Mouse (Mus musculus): Measurements from ENCODE around the gene Mark2.
"Not testable (repeated sequence)": the region's sequence is repeated elsewhere in the genome, so short reads cannot be mapped to it uniquely, and the experiment has no call there.

Mark2 gene

DNA sequence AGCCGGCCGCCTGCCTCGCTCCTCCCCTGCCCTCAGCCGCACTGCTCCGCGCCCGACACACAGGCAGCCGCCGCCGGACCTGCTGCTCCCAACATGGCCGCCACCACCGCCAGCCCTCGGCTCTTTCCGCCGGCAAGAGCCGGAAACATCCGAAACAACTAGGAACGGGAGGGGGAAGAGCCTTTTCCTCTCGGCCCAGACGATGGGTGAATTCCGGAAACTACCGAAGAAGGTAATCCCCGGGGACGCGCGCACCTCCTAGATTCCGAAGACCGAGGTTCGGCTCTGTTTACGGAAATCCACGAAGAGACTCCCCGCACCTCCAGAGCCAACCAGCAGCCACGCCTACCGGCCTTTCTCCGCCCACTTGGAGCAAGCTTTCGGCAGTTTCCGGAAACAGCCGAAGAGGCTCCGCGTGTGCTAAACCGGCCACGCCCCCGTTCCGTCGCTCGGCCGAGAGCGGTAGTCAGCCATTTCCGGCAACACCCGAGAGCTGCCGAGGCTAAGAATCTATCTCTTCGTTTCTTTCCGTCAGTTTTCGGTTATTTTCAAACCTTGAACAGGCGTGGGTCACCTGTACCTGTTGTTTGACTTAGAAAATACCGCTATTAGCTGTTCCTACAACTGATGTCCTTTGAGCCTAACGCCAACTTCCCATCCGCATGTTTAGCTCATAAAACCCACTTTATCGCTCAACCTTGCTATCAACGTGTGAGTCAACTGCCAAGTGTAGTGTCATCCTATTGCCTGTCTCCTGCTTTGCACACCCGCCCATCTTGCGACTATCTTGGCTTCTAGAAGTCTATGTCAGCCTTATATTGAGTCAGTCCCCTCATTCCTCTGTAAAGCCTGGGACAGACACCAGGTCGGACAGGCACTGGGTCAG lies at the start of gene Mark2:
Gene Mark2 (minus strand): TSS at position 349 of the 886 bp plus-strand sequence.
- in situ Hi-C loops (cut with MboI; ENCODE audit: low sequenced_read_pairs) = no loop called here

DNA sequence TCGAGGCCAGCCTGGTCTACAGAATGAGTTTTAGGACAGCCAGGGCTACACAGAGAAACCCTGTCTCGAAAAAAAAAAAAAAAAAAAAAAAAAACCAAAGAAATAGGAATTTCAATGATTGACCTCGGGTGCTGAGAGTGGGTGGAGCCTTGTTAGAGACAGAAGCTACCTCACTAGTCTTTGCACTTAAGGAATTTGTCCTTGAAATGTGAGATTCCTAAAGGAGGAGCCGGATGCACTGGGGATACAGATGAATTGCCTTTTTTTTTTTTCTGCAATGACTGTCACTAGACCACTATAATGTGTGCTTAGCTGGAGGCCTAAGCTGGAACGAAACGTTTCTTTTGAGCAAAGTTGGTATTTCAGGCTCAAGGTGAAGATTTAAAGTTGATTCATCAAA lies 46.8 kb upstream of the Mark2 start:
- in situ Hi-C loops (cut with MboI; ENCODE audit: low sequenced_read_pairs) = no loop called here

DNA sequence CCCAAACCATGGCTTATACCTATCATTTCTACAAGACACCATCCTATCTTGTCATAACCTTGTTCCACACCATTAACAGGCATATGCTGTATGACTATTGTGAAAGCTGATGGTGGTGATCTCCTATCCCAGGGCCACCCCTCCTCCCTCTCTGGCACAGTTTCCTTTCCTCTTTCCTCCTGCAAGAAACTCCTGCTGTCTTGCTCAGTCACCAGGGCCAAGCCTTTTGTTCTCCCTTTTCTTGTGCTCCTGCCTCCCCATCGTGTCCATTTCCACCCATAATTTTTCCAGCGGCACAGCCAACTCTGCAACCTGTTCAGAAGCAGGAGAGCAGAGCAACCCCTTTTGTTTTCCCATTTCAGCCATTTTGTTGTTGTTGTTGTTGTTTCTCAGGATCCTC lies 44.4 kb upstream of the Mark2 start:
- in situ Hi-C loops (cut with MboI; ENCODE audit: low sequenced_read_pairs) = no loop called here

DNA sequence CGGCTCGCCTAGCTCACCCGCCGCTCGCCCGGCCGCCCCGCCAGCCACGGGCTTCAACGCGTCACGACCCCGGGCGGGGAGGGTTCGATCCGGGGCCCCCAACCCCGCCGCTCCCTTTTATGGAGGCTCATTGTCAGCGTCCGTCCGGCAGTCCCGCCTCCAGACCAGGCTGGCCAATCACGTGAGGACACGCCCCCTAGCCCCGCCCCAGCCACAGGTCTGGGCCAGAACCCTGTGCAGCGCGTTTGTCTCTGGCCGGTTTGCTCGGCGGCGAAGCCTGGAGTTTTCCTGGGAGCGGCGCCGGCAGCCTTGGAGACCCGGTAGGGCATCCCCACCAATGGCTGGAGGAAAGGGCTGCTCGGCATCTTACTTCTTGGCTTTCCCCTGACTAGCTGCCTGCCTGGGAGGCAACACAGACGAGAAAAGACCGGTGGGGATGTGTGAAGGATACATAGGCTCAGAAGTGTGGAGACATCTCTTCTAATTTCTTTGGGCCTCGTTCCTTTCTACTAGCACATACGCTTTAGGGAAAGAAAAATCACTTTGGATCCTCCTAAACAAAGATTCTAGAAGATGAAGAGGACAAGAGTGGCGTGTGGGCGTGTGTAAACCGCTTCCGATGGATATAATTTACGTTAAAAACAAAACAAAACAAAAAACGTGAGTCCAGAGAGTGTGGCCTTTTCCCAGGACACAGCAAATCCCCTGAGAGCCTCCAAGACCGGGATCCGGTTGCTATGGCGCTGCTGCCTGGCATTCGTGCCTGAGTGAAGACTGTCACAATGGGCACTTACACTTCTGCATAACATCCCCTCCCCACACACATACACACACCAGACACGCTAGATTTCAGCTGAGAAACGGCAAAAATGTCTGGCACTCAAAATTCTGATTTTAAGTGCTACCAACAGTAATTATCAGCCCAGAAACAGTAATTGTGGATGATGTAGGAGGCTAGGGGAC lies 41.5 kb upstream of the Mark2 start, which contains the start of gene Spindoc:
Gene Spindoc (minus strand): TSS at position 92 of the 963 bp plus-strand sequence.
- in situ Hi-C loops (cut with MboI; ENCODE audit: low sequenced_read_pairs) = no loop called here

DNA sequence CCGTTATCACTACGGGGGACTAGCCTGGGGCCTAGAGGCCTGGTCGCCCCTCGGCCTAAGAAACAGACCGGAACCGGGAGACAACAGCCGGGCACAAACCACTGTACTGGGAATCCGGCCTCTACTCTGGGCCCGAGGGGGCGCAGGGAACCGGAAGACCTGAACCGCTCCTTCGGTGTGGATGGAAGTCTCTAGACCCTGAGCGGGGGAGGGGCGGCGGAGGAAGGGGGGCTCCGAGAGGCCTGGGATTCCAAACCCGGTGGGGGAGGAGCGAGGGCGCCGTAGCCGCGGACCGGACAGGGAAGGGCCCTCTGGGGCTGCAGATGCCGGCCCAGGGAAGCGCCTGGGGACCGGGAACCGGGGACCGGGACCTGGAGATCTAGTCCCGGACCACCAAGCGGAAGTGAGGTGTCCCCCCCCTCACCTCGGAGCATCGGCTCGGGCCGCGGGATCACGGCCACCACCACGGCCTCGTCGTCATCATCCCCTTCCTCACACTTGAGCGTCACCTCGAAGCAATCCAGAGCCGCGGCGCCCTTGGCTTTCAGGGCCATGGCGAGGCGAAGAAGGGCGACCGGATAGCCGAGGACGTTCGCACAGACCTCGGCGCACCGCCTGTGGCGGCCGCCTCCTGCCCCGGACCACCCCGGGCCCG lies 40.7 kb upstream of the Mark2 start:
- in situ Hi-C loops (cut with MboI; ENCODE audit: low sequenced_read_pairs) = no loop called here

DNA sequence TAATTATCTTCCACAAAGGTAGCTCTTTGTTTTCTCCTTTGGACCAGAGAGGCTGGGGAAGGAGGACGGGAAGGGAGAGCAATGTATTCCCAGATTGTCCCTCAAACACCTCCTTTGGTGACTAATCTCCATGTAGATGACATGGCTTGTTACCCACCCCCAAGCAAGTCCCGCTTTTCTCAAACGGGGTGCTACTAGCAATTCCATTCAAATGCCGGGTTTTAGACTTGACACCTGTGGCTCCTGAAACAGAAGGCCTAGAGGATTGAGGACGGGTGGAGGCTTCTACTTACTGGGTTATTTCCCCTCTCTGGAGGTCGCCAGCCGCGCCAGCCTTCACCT lies 40.2 kb upstream of the Mark2 start:
- in situ Hi-C loops (cut with MboI; ENCODE audit: low sequenced_read_pairs) = no loop called here

DNA sequence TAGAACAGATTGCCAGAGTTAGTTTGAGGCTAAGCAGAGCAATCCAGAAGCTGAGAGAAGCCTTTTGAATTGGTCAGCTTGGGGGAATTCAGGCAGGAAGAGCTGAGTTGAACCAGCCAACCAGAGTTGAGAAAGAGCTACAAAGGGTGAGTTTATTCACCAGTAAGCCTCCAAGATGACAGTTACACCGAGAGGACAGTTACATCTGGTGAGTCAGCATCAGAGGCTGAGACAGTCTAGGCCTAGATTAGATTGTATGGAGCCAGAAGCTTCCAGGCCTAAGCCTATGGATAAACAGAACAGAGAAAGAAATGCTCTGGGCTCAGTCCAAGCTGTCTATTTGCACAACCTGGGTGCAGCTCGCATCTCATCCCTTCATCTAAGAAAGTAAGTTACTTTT lies 36.0 kb upstream of the Mark2 start:
- in situ Hi-C loops (cut with MboI; ENCODE audit: low sequenced_read_pairs) = no loop called here

DNA sequence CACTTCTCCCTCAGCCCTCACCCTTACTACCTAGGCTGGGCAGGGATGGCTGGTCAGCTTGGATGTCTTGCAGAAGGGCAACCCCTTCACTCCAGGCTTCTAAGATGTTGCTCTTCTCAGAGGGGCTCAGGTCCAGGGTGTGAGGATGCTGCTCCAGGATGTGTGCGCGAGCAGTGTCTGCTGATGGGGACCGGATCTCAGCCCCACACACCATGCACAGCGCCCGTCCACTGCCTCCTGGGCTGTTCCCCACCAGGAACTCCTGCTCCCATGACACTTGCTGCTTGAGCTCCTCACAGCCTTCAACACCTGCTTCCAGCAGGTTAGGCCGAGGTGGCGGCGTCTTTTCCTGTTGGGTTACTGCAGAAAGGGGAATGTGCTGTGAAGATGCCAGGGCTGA lies 32.8 kb upstream of the Mark2 start:
- in situ Hi-C loops (cut with MboI; ENCODE audit: low sequenced_read_pairs) = no loop called here

DNA sequence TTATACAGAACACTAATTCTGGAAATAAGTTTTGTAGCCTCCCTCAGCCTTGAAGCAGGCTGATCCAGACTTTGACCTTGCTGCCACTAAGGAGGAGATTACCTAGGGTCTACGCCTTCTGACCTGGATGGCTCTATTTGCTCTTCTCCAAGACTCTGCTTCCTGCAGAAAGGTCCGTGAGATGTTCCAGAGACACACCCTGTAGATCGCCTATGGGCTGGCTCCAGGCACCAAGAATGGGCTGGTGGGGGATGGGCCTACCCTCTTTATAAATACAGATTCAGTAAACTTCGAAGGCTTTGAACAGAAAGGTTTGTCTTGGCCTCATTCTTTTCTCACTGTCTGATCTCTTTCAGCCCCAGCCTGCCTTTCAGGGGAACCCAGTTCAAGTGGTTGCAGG lies 27.8 kb upstream of the Mark2 start:
- in situ Hi-C loops (cut with MboI; ENCODE audit: low sequenced_read_pairs) = not testable (repeated sequence)

DNA sequence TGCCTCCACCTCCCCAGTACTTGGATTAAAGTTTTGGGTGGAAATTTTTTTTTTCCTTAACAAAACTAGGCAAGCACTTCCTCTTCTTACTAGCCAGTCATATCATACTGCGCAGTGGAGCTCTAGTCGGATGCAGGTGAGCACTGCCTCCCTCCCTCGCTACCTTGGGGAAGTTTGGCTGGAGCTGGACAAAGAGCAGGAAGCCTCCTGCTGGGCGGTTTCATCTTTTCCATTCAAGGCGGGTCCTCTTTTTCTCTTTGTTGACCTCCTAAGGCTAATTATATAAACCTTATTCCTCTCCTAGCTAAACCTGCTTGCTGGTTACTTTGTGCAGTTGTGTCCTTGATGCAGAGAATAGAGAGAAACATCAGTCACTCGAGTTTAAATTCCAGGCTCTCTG lies 12.0 kb upstream of the Mark2 start:
- in situ Hi-C loops (cut with MboI; ENCODE audit: low sequenced_read_pairs) = no loop called here

DNA sequence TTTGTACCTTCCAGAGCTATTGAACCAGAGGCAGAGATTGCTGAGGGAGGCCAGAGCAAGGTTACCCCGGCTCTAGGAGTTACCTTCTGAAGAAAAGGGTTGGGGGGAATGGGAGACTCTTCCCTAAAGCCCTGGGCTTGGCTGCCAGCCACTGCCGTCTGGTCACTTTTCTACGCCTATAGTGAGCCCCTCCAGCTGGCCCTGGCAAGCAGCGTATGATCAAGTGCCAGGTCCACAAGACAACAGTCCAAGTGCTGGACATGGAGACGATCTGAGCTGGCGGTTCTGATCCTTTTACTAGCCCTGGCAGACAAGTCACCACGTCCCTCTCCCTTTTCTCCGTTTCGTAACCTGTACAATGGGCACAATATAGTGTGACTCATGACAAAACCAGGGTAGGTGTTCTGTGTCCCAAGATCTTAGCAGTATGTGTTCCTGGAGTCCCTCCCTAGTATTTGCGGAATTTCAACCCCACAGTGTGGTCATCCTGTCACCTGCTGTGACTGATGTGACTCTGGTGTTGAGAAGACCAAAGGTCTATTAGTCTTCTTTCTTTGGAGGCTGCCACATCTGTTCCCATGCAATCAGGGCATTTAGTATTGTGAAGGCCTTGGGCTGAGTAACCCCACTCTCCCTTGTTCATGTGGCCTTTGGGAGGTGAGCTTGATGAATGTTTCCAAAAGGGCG lies 11.3 kb upstream of the Mark2 start:
- in situ Hi-C loops (cut with MboI; ENCODE audit: low sequenced_read_pairs) = no loop called here

DNA sequence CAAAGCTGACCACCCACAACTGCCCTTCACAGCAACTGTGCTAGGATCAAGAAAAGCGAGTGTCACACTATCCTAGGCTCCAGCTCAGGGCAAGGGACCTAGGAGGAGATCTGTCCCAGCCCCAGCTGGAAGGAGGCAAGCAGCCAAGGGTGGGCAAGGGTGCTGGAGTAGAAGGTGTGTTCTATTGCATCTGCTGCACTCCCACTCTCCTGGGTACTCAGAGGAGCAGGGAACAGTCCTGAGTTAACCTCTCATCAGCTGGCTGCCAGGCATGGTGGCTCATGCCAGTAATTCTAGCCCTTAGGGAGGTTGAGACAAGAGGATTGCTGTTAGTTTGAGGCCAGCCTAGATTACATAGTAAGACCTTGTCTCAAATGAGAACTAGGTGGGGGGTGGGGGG lies 8.3 kb upstream of the Mark2 start:
- in situ Hi-C loops (cut with MboI; ENCODE audit: low sequenced_read_pairs) = no loop called here

DNA sequence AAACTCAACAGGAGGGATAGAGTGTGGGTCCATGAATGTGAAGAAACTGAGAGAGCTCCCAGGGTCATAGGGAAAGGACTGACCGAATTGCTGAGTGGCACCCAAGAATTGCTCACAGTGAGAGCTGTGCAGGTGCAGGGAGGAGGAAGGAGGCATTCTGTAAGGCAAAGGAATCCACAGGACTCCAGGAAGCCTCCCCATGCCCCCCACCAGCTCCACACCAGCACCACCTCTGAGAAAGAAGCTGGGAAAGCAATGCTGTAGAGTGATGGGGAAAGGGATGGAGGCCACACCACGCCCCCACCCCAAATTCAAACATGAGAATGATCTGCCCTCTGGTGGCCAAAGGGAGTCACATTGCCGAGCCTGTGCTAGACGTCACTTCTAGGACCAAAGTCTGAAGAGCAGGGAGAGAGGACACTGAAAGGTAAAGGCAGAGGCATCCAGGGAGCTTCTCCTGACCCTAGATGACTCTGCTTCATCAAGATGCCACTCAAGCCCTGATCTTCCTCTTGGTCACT lies 3.6 kb upstream of the Mark2 start:
- in situ Hi-C loops (cut with MboI; ENCODE audit: low sequenced_read_pairs) = no loop called here

DNA sequence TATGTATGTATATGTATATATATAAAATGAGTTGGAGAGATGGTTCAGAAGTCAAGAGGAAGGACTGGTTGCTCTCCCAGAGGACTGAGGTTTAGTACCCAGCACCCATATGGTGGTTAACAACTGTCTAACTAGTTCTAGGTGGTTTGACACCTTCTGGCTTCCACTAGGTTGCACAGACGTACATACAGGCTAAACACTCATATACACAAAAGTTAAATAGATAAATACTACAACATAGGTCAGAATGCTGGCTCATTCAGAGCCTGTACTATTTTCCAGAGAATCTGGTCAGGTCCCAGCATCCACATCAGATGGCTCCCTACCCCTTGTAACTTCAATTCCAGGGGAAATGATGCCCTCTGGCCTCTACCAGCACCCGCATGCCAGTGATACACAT lies 986 bp upstream of the Mark2 start:
- in situ Hi-C loops (cut with MboI; ENCODE audit: low sequenced_read_pairs) = no loop called here

DNA sequence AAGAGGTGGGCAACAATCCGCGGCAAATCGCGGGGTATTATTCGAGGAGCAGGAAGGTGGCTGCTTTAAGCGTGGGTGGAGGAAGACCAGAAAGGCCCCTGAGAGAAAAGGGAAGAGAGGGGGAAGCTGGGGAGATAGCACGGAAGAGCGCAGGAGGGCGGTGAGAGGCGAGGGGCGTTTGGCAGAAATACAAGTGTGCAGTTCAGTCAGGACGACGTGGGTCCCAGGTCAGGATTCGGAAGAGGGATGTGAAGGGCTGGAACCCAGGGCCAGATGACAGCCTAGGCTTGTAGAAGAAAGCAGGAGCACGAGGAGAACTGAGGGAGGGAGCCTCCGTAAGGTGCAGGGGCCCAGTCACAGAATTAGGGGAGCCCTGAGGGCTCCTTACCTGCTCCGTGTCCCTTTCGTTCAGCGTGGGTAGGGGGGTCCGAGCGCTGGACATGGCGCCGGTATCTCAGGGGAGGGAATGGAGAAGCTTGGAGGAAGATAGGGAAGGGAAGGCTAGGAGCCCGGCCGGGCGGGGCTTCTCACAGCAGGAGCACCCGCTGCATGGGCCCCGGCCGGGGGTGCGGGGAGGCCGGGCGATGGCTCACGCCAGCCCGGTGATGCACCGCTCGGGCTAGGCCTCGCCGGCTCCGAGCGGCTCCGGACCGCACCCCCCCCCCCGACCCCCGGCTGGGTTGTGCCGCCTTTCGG lies 732 bp downstream of the Mark2 start:
- in situ Hi-C loops (cut with MboI; ENCODE audit: low sequenced_read_pairs) = no loop called here

DNA sequence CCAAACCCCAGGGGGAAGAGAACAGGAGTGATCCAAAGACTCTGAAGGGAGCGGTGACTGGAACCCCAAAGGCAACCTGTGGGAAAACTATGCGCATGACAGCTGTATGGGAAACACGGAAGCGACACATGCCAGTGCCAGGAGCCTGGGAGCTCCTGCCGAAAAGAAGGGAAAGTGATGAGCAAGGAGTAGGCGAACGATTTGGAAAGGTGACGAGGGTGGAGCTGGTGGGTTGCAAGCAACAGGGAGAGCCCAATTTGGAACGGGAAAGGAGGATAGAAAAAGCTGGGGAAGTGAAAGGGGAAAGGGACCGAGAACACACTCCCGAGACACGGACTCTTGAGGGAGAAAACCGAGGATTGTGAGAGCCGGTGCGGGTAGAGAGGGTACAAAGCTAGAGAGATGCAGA lies 1.3 kb downstream of the Mark2 start:
- in situ Hi-C loops (cut with MboI; ENCODE audit: low sequenced_read_pairs) = no loop called here

DNA sequence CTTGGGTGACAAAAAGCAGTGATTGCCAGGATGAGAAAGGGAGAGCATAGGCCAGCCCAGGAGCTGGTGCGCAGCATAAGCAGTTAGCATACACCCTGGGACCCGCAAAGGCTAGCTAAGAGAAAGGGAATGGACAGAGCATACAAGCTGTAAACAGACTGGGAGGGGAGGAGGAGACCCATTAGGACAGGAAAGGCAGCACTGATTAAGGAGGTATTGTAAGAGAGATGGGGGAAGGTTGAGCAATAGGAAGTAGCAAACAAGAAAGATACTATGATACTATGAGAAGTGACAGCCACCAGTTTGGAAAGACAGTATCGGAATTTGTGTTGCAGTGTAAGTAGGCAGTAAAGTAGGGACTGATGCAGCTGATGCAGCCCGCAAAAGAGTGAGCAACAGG lies 1.8 kb downstream of the Mark2 start:
- in situ Hi-C loops (cut with MboI; ENCODE audit: low sequenced_read_pairs) = no loop called here

DNA sequence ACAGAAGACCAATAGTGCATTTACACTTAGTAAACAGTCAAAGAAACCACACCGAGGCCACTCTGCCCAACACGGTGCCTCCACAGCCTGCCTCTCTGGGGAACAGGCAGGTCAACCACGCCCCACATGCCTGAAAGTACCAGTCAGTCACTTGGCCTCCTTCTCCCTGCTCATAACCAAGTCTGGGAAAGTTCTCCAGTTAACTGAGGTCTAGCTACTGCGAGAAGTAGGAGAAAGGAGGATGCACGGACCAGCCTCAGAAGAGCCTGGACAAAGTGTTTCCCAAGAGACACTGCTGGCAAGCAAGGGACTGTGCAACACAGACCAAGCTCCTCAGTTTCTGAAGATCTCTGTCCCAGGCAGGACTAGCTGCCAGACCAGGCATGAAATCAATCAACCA lies 2.6 kb downstream of the Mark2 start:
- in situ Hi-C loops (cut with MboI; ENCODE audit: low sequenced_read_pairs) = no loop called here

DNA sequence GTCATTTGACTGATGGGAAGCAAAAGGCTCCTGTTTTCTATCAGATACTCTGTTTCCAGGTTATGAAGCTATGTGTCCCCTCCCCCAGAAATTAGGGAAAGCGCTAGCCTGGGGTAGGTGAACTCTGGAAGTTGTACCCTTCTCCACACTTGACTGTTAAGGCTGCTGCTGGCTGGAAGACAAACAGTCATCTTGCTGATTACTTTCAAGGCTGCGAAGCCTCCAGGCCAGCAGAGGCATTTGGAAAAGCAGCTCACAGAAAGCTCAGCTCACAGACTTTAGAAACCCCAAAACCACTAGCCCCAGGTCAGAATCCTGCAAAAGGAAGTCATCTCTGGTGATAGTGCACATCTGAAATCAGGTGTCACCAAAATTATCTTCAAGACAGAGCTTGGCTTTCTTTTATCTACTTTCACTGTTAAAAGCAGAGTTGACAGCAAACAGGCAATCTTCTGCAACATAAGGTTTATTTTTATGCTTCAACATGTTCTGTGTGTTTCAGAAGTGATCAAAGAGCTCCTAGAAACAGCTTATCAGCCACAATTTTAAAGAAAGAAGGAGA lies 3.8 kb downstream of the Mark2 start:
- in situ Hi-C loops (cut with MboI; ENCODE audit: low sequenced_read_pairs) = no loop called here

DNA sequence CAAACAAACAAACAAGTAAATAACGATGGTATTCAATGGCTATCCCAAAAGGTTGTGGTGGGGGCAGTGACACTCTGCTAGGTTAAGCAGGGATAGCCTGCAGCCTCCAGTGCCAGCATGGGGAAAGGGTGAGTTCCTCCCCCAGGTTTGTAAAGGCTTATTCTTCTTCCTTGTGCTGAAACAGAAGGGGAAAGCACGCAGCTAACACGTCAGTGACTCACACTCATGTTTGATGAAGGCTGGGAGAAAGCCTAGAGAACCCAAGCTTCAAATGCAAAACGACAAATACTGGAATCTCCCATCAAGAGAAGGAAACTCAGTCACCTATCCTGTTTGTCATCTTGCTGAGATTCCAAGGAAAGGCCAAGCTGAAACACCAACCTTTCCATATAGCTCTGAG lies 6.0 kb downstream of the Mark2 start:
- in situ Hi-C loops (cut with MboI; ENCODE audit: low sequenced_read_pairs) = no loop called here
